Mouse (Mus musculus) inflammation-experienced regulatory T-cells, adult 16 weeks (primary cell): ENCODE measurements around the gene Trim10. TPM values are rescaled to one million over a fixed set of nuclear protein-coding genes. Genes with fewer than 3 reads are reported as not detected.

Experiments used
- polyA plus RNA-seq: library from polyadenylated mRNA; unstranded; fragments of 100-300 nt; shearing (Covaris generic); gene quantifications from one replicate; pipeline ENCODE4 v1.2.1, GENCODE M21; 2017

Trim10 gene
- 0.55 TPM for polyA plus RNA-seq

GRCm38 (mm10) chr17:36869284-36869954 is at the start of gene Trim10:
TSS of gene Trim10 (plus strand) at chr17:36869574.

DNA sequence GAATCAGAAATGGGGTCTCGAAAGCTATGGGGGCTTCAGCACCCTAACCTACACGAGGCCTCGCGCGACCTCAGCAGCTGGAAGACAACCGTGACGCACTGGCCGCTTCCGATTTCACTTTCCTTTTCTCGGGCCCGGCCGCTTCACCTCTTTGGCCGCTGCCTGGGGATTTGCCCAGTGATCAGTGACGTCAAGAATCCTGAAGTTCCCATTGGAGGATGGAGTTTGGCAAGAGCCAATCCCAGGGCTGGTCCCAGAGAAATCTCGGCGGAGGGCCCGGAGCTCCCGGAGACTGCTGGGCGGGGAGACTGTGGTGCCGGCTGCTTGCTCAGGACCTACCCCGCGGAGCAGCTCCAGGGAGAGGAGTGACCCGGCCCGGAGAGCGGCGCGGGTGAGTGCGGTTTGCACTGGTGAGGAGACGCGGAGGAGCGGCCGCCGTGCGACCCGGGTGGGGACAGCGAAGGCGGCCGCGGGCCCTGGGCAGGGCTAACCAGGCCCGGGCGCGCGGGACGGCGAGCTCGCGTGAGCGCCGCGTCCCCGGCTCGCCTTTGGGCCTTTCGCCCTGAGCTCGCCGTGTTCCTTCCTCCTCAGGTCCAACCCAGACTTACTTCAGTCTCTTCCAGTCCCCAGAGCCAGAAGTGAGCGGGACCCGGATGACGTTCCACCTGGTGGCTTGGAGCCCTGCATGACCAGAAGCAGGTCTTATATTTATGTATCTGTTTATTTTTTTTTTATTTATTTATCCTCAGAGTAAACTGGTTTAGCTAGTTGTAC is 32.3 kb upstream of the Trim10 start, which contains the start of gene Trim26:
Trim26 (plus strand) TSS at position 261 of the 774 bp plus-strand sequence.

DNA sequence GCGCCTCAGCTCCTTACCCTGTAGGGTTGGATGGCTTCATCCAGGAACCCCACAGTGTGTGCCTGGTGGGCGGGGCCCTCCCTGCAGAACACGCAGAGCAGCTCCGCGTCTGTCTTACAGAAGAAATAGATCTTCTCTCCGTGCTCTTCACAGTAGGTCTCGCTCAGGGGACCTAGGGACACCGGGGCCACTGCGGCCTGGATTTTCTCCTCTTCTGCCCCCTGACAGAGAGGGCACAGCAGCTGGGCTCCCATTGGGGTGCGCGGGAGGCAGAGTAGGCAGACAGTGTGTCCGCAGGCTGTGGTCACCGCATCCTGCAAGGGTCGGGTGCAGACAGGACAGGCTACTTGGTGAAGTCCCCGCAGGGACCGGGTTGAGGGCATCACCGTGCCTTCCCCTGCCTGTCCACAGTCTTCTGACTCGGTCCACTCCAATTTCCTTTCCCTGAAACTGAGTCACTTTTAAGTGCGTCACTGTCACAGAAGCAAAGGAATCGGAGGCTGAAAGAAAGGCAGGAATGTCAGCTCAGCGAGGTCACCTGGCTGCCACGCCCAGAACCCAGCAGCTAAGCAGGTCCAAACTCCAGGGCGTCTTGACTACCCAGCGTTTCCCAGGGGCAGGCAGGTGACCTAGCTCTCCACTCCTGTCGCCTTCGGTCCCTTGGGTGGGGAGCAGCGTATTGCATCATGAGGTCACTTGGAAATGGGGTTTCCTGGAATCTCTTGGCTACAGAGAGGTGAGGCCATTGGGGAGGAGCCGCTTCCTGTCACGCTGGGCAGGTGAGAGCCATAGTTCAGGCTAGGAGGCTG is 2.5 kb upstream of the Trim10 start, which contains the start of gene Trim15:
Trim15 (minus strand) TSS at position 492 of the 809 bp plus-strand sequence.

DNA sequence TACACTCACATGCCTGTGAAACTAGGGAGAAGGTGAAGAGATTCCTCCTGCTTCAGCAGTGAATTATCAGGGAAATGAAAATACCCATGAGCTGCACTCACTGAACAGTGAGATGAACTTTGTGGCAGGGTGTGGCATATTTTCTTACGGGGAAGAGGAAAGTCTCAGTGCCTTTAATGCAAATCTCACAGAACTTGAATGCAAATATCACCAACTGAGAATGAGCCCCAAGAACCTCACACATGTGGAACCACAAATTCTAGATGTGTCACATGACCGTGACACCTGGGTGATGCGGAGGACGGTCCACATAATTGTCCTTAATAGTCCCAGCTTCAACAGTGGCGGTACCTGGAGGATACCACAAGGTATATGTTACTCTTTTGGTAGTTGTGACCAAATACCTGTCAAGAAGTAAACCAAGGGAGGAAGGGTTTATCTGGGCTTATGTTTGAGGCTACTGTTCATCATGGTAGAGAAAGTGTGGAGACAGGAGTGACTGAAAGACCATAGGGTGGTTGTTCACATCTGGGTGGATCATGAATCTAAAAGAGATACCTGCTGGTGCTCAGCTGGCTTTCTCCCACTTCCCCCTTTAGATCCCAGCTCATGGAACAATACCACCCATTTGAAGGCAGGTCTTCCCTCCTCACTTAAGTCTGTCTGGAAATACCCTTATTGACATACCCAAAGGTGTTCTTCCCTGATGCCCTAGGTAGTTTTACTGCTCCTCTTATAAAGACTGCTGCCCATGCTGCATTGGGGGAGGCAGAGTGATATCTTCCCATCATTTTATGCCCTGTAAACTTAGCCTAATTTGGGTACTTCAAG is 20.9 kb downstream of the Trim10 start, which contains the start of gene Trim40:
Trim40 (minus strand) TSS at position 51 of the 831 bp plus-strand sequence.

DNA sequence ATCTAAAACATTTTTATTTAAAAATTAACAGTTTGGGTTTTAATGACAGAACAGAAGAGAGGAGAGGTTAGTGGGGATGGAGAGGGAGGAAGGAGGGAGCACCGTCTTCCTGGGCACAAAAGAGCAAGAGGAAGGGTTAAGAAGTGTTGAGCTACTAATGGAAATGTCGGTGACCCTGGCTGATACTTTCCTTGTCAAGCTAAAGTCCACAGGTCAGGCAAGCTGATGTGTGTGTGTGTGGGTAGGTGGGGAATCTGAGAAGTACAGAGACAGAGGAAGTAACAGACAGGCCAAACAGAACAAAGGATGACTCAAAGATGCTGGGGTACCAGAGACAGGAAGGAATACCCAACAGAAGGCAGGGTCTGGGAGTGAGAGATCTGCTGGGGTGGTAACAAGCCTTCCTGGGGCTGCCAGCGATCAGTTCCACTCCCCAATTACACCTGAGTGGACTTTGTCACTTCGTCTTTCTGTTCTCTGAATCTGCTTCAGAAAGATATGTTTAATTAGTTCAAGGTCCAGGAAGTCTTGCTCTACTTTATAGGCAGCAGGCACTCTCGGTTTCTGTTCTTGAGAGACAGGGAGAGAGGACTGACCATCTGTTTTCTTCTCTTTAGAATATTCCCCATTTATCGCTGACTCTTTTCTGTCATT is 28.3 kb downstream of the Trim10 start, which contains the start of gene Trim31:
Trim31 (plus strand) TSS at position 567 of the 654 bp plus-strand sequence.

Other genes starting within 250 kb of the Trim10 start
- gene H2-M9, start 226.9 kb upstream of the Trim10 start, polyA plus RNA-seq: not detected
- not detected for gene H2-M1, start 197.4 kb upstream of the Trim10 start, polyA plus RNA-seq
- not detected for gene H2-M10.5, start 96.7 kb upstream of the Trim10 start, polyA plus RNA-seq
- gene H2-M10.6, start 57.4 kb upstream of the Trim10 start, polyA plus RNA-seq: not detected
- gene Trim26, start 32.4 kb upstream of the Trim10 start, polyA plus RNA-seq: 160 TPM
- gene Trim15, start 2.4 kb upstream of the Trim10 start, polyA plus RNA-seq: 0.33 TPM
- gene Trim40, start 20.5 kb downstream of the Trim10 start, polyA plus RNA-seq: not detected
- gene Trim31, start 28.5 kb downstream of the Trim10 start, polyA plus RNA-seq: not detected
- 0.49 TPM for gene Rnf39, start 73.3 kb downstream of the Trim10 start, polyA plus RNA-seq
- gene Ppp1r11, start 82.2 kb downstream of the Trim10 start, polyA plus RNA-seq: 173 TPM
- gene Znrd1, start 89.0 kb downstream of the Trim10 start, polyA plus RNA-seq: 93.5 TPM
- 5.4 TPM for gene Znrd1as, start 89.0 kb downstream of the Trim10 start, polyA plus RNA-seq
- gene 2410137M14Rik, start 111.7 kb downstream of the Trim10 start, polyA plus RNA-seq: not detected
- 0.54 TPM for gene H2-M5, start 120.0 kb downstream of the Trim10 start, polyA plus RNA-seq
- not detected for gene Zfp57, start 131.6 kb downstream of the Trim10 start, polyA plus RNA-seq
- gene Mog, start 153.8 kb downstream of the Trim10 start, polyA plus RNA-seq: not detected
- 10.6 TPM for gene Gabbr1, start 176.4 kb downstream of the Trim10 start, polyA plus RNA-seq
- gene Olfr90, start 218.9 kb downstream of the Trim10 start, polyA plus RNA-seq: not detected
- gene Olfr91, start 228.7 kb downstream of the Trim10 start, polyA plus RNA-seq: not detected